Mouse (Mus musculus): ENCODE data around the gene Espl1.

DNA sequence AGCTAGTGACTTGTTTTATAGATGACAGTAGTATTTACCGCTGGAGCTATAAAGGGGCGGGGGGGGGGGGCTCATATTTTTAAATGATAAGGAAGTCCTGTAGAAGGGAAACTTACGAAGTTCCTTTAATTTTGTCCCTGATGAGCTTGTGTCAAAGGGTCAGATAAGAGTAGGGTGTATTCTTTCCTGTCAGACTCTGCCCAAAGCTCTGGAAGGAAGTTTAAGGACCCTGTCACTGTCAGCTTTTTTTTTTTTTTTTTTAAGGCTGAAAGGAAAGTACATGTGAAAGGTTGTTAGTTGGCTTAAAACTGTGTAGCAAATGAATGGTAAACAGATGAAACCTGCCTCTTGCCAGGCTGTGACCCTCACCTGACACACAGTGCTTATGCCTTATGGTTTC is 12.4 kb upstream of the Espl1 start:
- TF ChIP-seq CTCF (IDR thresholded peaks at IDR 0.05; ENCODE audit: low read depth, low read length), result no peak
- TF ChIP-seq POLR2AphosphoS5 (IDR thresholded peaks at IDR 0.05; ENCODE audit: insufficient replicate concordance, low read depth, low read length), result no peak
- no peak for TF ChIP-seq GATA1 (IDR thresholded peaks at IDR 0.05; ENCODE audit: borderline replicate concordance, low read length)

All from G1E (cell line).